Mouse (Mus musculus): Measurements from ENCODE around the gene Adk.

DNA sequence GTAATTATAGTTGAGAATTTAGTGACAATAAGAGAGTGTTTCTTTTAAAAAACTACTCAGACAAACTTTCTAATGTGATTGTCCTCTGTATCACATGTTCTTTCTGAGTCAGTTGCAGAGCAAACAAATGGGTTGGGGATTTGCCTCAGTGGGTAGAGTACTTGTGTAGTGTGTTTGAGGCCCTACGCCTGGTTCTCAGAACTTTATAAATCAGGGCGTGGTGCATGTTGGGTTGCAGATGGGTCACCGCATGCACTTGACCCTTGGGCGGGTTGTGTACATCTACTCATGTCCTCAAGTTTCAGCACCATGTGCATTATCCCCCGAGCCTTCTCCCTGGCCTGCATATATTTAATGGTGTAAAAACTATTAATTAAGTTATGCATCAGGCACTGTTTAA lies 59.8 kb downstream of the Adk start:
- TF ChIP-seq CTCF (conservative IDR thresholded peaks at IDR 0.05 in 1 of 2, IDR thresholded peaks at IDR 0.05 in 1 of 2; ENCODE audit: low read depth in 2 of 2, low read length in 2 of 2) (no peak), EP300 (IDR thresholded peaks at IDR 0.05; ENCODE audit: low read length) (no peak), POLR2A (IDR thresholded peaks at IDR 0.05; ENCODE audit: low read depth, low read length) (no peak), IRF4 (IDR thresholded peaks at IDR 0.05; ENCODE audit: low read depth, low read length) (no peak), MAX (IDR thresholded peaks at IDR 0.05; ENCODE audit: low read length) (no peak), POLR2AphosphoS2 (IDR thresholded peaks at IDR 0.05; ENCODE audit: low read depth, low read length) (no peak), NELFE (IDR thresholded peaks at IDR 0.05; ENCODE audit: low read depth, low read length) (no peak), HCFC1 (IDR thresholded peaks at IDR 0.05; ENCODE audit: low read depth, low read length) (no peak), ETS1 (conservative IDR thresholded peaks at IDR 0.05; ENCODE audit: low read depth, low read length) (no peak), NRF1 (IDR thresholded peaks at IDR 0.05; ENCODE audit: low read depth, low read length) (no peak), ZC3H11A (IDR thresholded peaks at IDR 0.05; ENCODE audit: low read depth, low read length) (no peak), MXI1 (IDR thresholded peaks at IDR 0.05; ENCODE audit: low read depth, low read length) (no peak)

Data from CH12.LX (cell line).